Mouse (Mus musculus) ES-E14 (cell line): ENCODE measurements around the gene Mcrip1. TPM values are rescaled to one million over a fixed set of nuclear protein-coding genes. Genes with fewer than 3 reads are reported as not detected.
"Not testable (repeated sequence)": the region's sequence is repeated elsewhere in the genome, so short reads cannot be mapped to it uniquely, and the experiment has no call there.

ENCODE experiments used
- DNase-seq: peaks from one replicate; pipeline ENCODE4 v3.0.0-alpha.2; 2013; ENCODE audit warnings: low read depth, low spot score
- H3K27ac ChIP-seq: 2 replicates; pipeline ENCODE4 v1.5.1; 2012; ENCODE audit warnings: low read depth, mild to moderate bottlenecking, low read length, moderate library complexity, mixed read lengths; ENCODE audit not compliant: poor library complexity, insufficient read depth, severe bottlenecking
- H3K36me3 ChIP-seq: 2 replicates; pipeline ENCODE4 v1.6.1; 2012; ENCODE audit warnings: mild to moderate bottlenecking, low read length, moderate library complexity, mixed read lengths; ENCODE audit not compliant: control insufficient read depth, poor library complexity, insufficient read depth, severe bottlenecking
- H3K4me1 ChIP-seq, 2 experiments: fragments of 150-350 bp in 1 of 2; sonication (generic) in 1 of 2; 2 replicates each; pipeline ENCODE4 v1.6.1; 2012; ENCODE audit warnings: low read length in 2 of 2, mild to moderate bottlenecking in 1 of 2, mixed read lengths in 1 of 2; ENCODE audit not compliant: control insufficient read depth in 2 of 2, insufficient read depth in 2 of 2, poor library complexity in 1 of 2
- H3K4me3 ChIP-seq, 2 experiments: fragments of 150-350 bp in 1 of 2; sonication (generic) in 1 of 2; 2 replicates each; pipeline ENCODE4 v1.5.1; 2012; ENCODE audit warnings: low read length in 2 of 2, low read depth in 1 of 2, mild to moderate bottlenecking in 1 of 2, mixed read lengths in 1 of 2; ENCODE audit not compliant: insufficient read depth in 1 of 2, poor library complexity in 1 of 2, severe bottlenecking in 1 of 2
- H3K9ac ChIP-seq: 2 replicates; pipeline ENCODE4 v1.6.1; 2012; ENCODE audit warnings: low read depth, mild to moderate bottlenecking, low read length, mixed read lengths; ENCODE audit not compliant: poor library complexity, insufficient read depth, severe bottlenecking
- H3K9me3 ChIP-seq: fragments of 150-350 bp; sonication (generic); 2 replicates; pipeline ENCODE4 v1.6.1; 2012; ENCODE audit warnings: low read depth, mild to moderate bottlenecking, low read length; ENCODE audit not compliant: control insufficient read depth, insufficient read depth
- CHD2 ChIP-seq: IDR thresholded peaks from 2 replicates; pipeline ENCODE4 v1.6.1; 2014; ENCODE audit warnings: mild to moderate bottlenecking, low read depth, low read length, inconsistent platforms
- HCFC1 ChIP-seq: IDR thresholded peaks from 2 replicates; pipeline ENCODE4 v1.6.1; 2012; ENCODE audit warnings: low read length, inconsistent platforms, borderline replicate concordance; ENCODE audit not compliant: insufficient read depth
- MAFK ChIP-seq: IDR thresholded peaks from 2 replicates; pipeline ENCODE4 v1.6.1; 2014; ENCODE audit warnings: mild to moderate bottlenecking, low read depth, low read length, inconsistent platforms; ENCODE audit not compliant: insufficient read depth
- ZC3H11A ChIP-seq: IDR thresholded peaks from 2 replicates; pipeline ENCODE4 v1.6.1; 2012; ENCODE audit warnings: low read depth, mild to moderate bottlenecking, inconsistent platforms, low read length, borderline replicate concordance
- ZNF384 ChIP-seq: IDR thresholded peaks from 2 replicates; pipeline ENCODE4 v1.6.1; 2012; ENCODE audit warnings: low read depth, low read length, inconsistent platforms
- in situ Hi-C, 2 experiments: fragments of 600-800 bp; cut with MboI; formaldehyde crosslinking; loops; one replicate each; pipeline ENCODE4 v1.15.1; 2025; ENCODE audit warnings: low sequenced_read_pairs in 2 of 2, inconsistent platforms in 1 of 2; ENCODE audit not compliant: unreplicated experiment in 2 of 2
- total RNA-seq: library from RNA; depleted of rRNA; stranded (reverse); fragments of 300-350 nt; gene quantifications from 2 replicates; pipeline ENCODE4 v1.2.3, GENCODE M21; 2012

Mcrip1 gene
- total RNA-seq, 1 experiment: 18.9 TPM

DNA sequence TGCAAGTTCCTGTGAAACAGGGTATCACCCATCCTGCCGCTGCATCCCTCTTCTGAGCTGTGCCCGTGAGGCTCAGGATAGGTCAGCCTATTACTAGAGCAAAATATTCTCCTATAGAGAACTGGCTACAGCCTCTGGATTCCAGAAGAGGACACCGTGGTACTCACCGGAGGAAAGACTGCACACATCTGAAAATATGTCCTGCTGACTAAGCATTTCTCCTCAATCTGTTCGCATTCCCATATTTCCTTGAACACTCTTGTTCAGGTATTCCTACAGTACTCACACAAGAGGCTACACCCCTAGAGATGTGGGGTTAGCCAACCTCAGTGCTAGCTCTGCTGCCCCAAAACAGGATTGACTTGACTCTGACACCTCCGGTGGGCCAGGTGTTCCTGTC is 18.8 kb upstream of the Mcrip1 start:
- Histone ChIP-seq H3K36me3 (peaks cover 59% of the 10 kb centered on the region), H3K9ac (no peak overlapping the region)

GRCm38 (mm10) chr11:120565114-120565513 is 15.6 kb upstream of the Mcrip1 start:
- no peak overlapping the region for H3K4me3 ChIP-seq
- H3K4me1 ChIP-seq: no peaks in the 10 kb centered on the region
- no peaks in the 10 kb centered on the region for H3K9me3 ChIP-seq
- TF ChIP-seq ZNF384 (no peak), MAFK (peak; percentile 88)
- H3K36me3 ChIP-seq: peaks cover 75% of the 10 kb centered on the region
- in situ Hi-C loops: no loop called here
- H3K9ac ChIP-seq: no peak overlapping the region
- DNase-seq: no peak
- H3K27ac ChIP-seq: no peak overlapping the region

More for the DNA sequence above, 18.8 kb upstream of the Mcrip1 start:
- Histone ChIP-seq H3K4me3 (no peak overlapping the region), H3K4me1 (peaks cover 1 to 5% of the 10 kb centered on the region in 2 experiments; a peak in 2 of 4 replicates), H3K27ac (no peak overlapping the region), H3K9me3 (no peaks in the 10 kb centered on the region)
- no peak for TF ChIP-seq HCFC1
- peak; percentile 82 for TF ChIP-seq MAFK
- TF ChIP-seq CHD2: no peak
- no peak for TF ChIP-seq ZC3H11A
- no peak for TF ChIP-seq ZNF384
- no peak for DNase-seq
- in situ Hi-C loops: no loop called here

GRCm38 (mm10) chr11:120562949-120563348 is 13.4 kb upstream of the Mcrip1 start:
- peaks cover 68% of the 10 kb centered on the region for H3K36me3 ChIP-seq

DNA sequence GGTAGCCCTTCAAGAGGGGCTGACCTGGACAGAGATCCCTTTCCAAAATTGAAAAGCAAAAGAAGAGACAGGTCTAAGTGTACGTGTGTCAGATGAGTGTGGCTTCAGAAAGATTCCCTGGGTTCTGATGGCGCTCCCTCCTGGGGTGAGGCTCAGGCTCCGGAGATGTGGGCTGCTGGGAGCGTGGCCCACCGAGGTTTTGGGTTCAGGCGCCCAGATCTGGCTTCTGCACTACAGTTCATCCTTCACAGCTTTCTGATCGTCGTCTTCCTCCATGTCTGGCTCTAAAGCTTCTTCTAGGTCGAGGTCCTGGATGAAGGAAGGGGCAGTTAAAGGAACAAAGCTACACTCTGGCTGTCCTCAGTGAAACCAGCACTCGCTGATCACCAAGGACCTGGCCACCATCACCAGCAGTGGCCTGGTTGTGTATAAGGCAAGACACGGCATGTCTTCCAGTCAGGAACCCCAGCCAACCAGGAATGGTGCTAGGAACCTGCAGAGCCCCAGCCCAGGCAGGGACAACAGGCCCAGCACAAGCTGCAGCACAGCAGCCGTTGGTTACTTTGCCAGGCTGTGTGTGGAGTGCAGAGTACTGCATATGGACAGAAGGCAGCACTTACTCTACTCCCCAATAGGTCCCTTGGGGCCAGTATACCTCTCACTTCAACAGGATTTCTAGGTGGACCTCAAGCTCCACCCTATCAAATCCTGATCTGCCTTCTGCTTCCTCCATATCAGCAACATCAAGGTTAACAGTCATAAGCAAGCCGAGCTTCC is 11.6 kb upstream of the Mcrip1 start:
- no peak for DNase-seq
- in situ Hi-C loops: no loop called here
- TF ChIP-seq CHD2 (no peak), ZNF384 (no peak), ZC3H11A (no peak), HCFC1 (no peak), MAFK (no peak)

More at GRCm38 (mm10) chr11:120562949-120563348, 13.4 kb upstream of the Mcrip1 start:
- H3K4me1 ChIP-seq: no peaks in the 10 kb centered on the region
- no peak overlapping the region for H3K27ac ChIP-seq
- in situ Hi-C loops: no loop called here
- DNase-seq: no peak
- no peak overlapping the region for H3K9ac ChIP-seq
- no peaks in the 10 kb centered on the region for H3K9me3 ChIP-seq
- H3K4me3 ChIP-seq: no peak overlapping the region
- TF ChIP-seq HCFC1 (no peak), CHD2 (no peak), ZNF384 (no peak), ZC3H11A (no peak), MAFK (no peak)

DNA sequence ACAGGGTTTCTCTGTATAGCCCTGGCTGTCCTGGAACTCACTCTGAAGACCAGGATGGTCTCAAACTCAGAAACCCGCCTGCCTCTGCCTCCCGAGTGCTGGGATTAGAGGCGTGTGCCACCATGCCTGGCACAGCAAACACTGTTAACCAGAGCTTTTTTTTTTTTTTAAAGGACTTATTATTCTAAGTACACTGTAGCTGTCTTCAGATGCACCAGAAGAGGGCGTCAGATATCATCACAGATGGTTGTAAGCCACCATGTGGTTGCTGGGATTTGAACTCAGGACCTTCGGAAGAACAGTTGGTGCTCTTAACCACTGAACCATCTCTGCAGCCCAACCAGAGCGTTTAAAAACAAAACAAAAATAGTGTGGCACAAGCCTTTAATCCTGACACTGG is 9.3 kb upstream of the Mcrip1 start:
- H3K4me3 ChIP-seq, in situ Hi-C loops, H3K9me3 ChIP-seq, DNase-seq, H3K27ac ChIP-seq, H3K4me1 ChIP-seq, H3K9ac ChIP-seq: not testable (repeated sequence)
- TF ChIP-seq ZNF384: peak; percentile 74
- H3K36me3 ChIP-seq: peaks cover 40% of the 10 kb centered on the region

More for the DNA sequence above, 11.6 kb upstream of the Mcrip1 start:
- Histone ChIP-seq H3K4me3 (no peak overlapping the region), H3K27ac (no peak overlapping the region), H3K36me3 (peaks cover 54% of the 10 kb centered on the region), H3K9me3 (no peaks in the 10 kb centered on the region), H3K4me1 (no peaks in the 10 kb centered on the region), H3K9ac (no peak overlapping the region)
